Mouse (Mus musculus) forebrain, embryonic 14.5 days (tissue): ENCODE results near the gene Ggcx. TPM values are rescaled to one million over a fixed set of nuclear protein-coding genes. Genes with fewer than 3 reads are reported as not detected.
A peak's percentile ranks its signal among the peaks of the same experiment; 100 is the strongest.

Experiments used
- ATAC-seq: fragments of 200-750 bp; cut with Nextera tagmentation; 2 replicates; pipeline ENCODE4 v1.8.0; 2017; ENCODE audit warnings: mild to moderate bottlenecking, moderate library complexity
- DNase-seq: peaks from one replicate; pipeline ENCODE4 v3.0.0-alpha.2; 2015; ENCODE audit warnings: low spot score
- H3K27ac ChIP-seq: fragments of 300-500 bp; sonication (generic); 2 replicates; pipeline ENCODE4 v1.5.1; 2014; ENCODE audit warnings: low read depth, mild to moderate bottlenecking, control low read depth, low read length, moderate library complexity
- H3K27me3 ChIP-seq: fragments of 300-500 bp; sonication (generic); replicated peaks from 2 replicates; pipeline ENCODE4 v1.6.1; 2014; ENCODE audit warnings: low read length, control low read depth, mixed read lengths; ENCODE audit not compliant: control insufficient read depth, insufficient read depth
- H3K36me3 ChIP-seq: fragments of 300-500 bp; sonication (generic); 2 replicates; pipeline ENCODE4 v1.6.1; 2014; ENCODE audit warnings: low read length, control low read depth; ENCODE audit not compliant: control insufficient read depth, insufficient read depth
- H3K4me1 ChIP-seq: fragments of 300-500 bp; sonication (generic); 2 replicates; pipeline ENCODE4 v1.6.1; 2014; ENCODE audit warnings: antibody characterized with exemption, low read length, control low read depth; ENCODE audit not compliant: control insufficient read depth, insufficient read depth
- H3K4me2 ChIP-seq: fragments of 300-500 bp; sonication (generic); 2 replicates; pipeline ENCODE4 v1.6.1; 2014; ENCODE audit warnings: mild to moderate bottlenecking, control low read depth, low read length
- H3K4me3 ChIP-seq: fragments of 300-500 bp; sonication (generic); 2 replicates; pipeline ENCODE4 v1.5.1; 2014; ENCODE audit warnings: low read depth, low read length, control low read depth
- H3K9ac ChIP-seq: fragments of 300-500 bp; sonication (generic); 2 replicates; pipeline ENCODE4 v1.6.1; 2014; ENCODE audit warnings: mild to moderate bottlenecking, low read length, control low read depth, moderate library complexity
- H3K9me3 ChIP-seq: fragments of 300-500 bp; sonication (generic); replicated peaks from 2 replicates; pipeline ENCODE4 v1.6.1; 2016; ENCODE audit warnings: low read length, control low read depth, mixed read lengths; ENCODE audit not compliant: control insufficient read depth
- WGBS: fragments of 180-500 bp; shearing (Covaris S2); extraction: QIAGEN DNeasy Blood & Tissue Kit; methylation state at CpG from one replicate; pipeline ENCODE4 v1.1.7; 2014; 5-methylcytosine and 5-hydroxymethylcytosine counted together
- polyA plus RNA-seq: library from polyadenylated mRNA; unstranded; fragments of >200 nt; fragmentation: Nextera tagmentation; extraction: Ambion mirVana; gene quantifications from 2 replicates; pipeline ENCODE4 v1.2.1, GENCODE M21; 2014

Ggcx gene
- polyA plus RNA-seq, 1 experiment from 2014 or later, result 4.3 TPM

GRCm38 (mm10) chr6:72429061-72429842 lies 15.1 kb downstream of the Ggcx start:
- no peak for DNase-seq
- H3K27ac ChIP-seq, result no peak overlapping the region
- H3K4me3 ChIP-seq, result no peak overlapping the region
- no peaks in the 10 kb centered on the region for H3K27me3 ChIP-seq
- WGBS, result 89% methylated on average over 21 of the region's 21 CpGs
- no peaks in the 10 kb centered on the region for H3K9me3 ChIP-seq
- H3K36me3 ChIP-seq, result peaks cover 85% of the 10 kb centered on the region
- ATAC-seq, result no peak
- H3K9ac ChIP-seq, result no peak overlapping the region
- H3K4me2 ChIP-seq, result no peak overlapping the region
- H3K4me1 ChIP-seq, result no peaks in the 10 kb centered on the region

- WGBS, result 32% methylated on average over 5 of the region's 5 CpGs
These were observed 17.1 kb downstream of the Ggcx start for GRCm38 (mm10) chr6:72430989-72431921.

GRCm38 (mm10) chr6:72432153-72432552 lies 18.0 kb downstream of the Ggcx start:
- Histone ChIP-seq H3K4me2 (no peak overlapping the region), H3K27me3 (no peaks in the 10 kb centered on the region), H3K36me3 (peaks cover 88% of the 10 kb centered on the region), H3K27ac (no peak overlapping the region), H3K9ac (no peak overlapping the region), H3K9me3 (no peaks in the 10 kb centered on the region), H3K4me1 (peaks cover 5% of the 10 kb centered on the region), H3K4me3 (no peak overlapping the region)
- 77% methylated on average over 2 of the region's 2 CpGs for WGBS
- DNase-seq (no peak), ATAC-seq (no peak)

More at GRCm38 (mm10) chr6:72430989-72431921, 17.1 kb downstream of the Ggcx start:
- no peak overlapping the region for H3K9ac ChIP-seq
- H3K4me3 ChIP-seq, result no peak overlapping the region
- no peak overlapping the region for H3K27ac ChIP-seq
- DNase-seq (peak; percentile 49), ATAC-seq (no peak)
- H3K36me3 ChIP-seq, result peaks cover 85% of the 10 kb centered on the region
- no peaks in the 10 kb centered on the region for H3K27me3 ChIP-seq
- no peaks in the 10 kb centered on the region for H3K9me3 ChIP-seq
- H3K4me1 ChIP-seq, result no peaks in the 10 kb centered on the region
- no peak overlapping the region for H3K4me2 ChIP-seq

DNA sequence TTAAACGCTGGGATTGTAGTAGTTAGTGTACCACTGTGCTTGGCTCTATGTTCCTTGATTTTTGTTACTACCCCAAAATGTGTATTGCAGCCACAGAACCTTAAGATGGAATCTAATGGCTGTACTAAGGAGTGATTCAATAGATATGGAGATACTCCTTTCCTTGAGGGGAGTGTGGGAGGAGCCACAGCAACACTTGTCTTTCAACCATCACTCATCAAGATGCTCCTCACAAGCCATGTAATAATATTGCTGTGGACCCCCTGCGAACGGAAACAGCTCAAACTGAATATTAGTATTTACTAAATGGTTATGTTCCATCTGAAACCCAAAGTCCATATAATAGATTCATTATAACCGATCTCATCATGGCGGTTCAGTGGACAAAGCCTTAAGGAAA lies 24.1 kb downstream of the Ggcx start:
- ATAC-seq (no peak), DNase-seq (no peak)
- no peak overlapping the region for H3K27ac ChIP-seq
- peaks cover 42% of the 10 kb centered on the region for H3K36me3 ChIP-seq
- 3% methylated on average over 5 of the region's 5 CpGs for WGBS
- H3K4me2 ChIP-seq, result peak overlapping the region; percentile 88
- H3K9me3 ChIP-seq, result no peaks in the 10 kb centered on the region
- H3K9ac ChIP-seq, result peak overlapping the region; percentile 100
- H3K4me3 ChIP-seq, result peak overlapping the region; percentile 99
- peaks cover 19% of the 10 kb centered on the region for H3K4me1 ChIP-seq
- no peaks in the 10 kb centered on the region for H3K27me3 ChIP-seq

DNA sequence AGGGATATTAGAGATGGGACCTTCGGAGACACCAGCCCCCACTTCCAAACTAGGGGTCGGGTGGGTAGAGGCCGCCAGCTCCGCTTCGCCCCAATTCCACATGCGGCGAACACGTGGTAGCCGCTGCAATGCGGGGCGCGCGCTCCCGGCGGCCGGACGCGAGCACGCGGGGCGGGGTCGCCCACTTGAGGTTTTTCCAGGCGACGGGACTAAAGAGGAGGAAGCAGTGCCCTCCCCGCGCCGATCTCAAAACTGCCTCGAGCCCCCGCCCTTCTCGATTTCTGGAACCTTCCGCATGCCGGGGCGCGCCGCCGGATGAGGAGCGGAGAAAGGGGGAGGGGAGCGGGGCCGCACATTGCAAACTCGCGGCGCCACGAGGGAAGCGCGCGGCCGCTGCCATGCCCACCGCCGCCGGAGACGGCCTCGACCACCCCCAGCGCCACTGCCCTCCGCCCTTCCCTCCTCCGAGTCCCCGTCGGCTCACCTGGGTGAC lies 24.8 kb downstream of the Ggcx start:
- Histone ChIP-seq H3K4me3 (peak overlapping the region; percentile 99), H3K36me3 (peaks cover 35% of the 10 kb centered on the region), H3K4me2 (peak overlapping the region; percentile 88), H3K9ac (peak overlapping the region; percentile 100), H3K4me1 (peaks cover 19% of the 10 kb centered on the region), H3K27me3 (no peaks in the 10 kb centered on the region), H3K27ac (peak overlapping the region; percentile 99), H3K9me3 (no peaks in the 10 kb centered on the region)
- under 1% methylated on average over 54 of the region's 57 CpGs for WGBS
- DNase-seq (peak; percentile 88), ATAC-seq (peak; percentile 40)

- Histone ChIP-seq H3K36me3 (peaks cover 30% of the 10 kb centered on the region), H3K9me3 (no peaks in the 10 kb centered on the region), H3K4me1 (peaks cover 19% of the 10 kb centered on the region), H3K27ac (peak within 1 kb of the TSS; percentile 99), H3K4me3 (peak within 1 kb of the TSS; percentile 99), H3K27me3 (no peaks in the 10 kb centered on the region), H3K4me2 (peak within 1 kb of the TSS; percentile 88), H3K9ac (peak within 1 kb of the TSS; percentile 100)
- ATAC-seq (peak; percentile 91), DNase-seq (peak; percentile 97)
- under 1% methylated on average over 75 of the region's 77 CpGs for WGBS
These were observed 25.5 kb downstream of the Ggcx start, which contains the start of gene Mat2a for GRCm38 (mm10) chr6:72439355-72440185. Gene Mat2a (minus strand): TSS chr6:72439558.

DNA sequence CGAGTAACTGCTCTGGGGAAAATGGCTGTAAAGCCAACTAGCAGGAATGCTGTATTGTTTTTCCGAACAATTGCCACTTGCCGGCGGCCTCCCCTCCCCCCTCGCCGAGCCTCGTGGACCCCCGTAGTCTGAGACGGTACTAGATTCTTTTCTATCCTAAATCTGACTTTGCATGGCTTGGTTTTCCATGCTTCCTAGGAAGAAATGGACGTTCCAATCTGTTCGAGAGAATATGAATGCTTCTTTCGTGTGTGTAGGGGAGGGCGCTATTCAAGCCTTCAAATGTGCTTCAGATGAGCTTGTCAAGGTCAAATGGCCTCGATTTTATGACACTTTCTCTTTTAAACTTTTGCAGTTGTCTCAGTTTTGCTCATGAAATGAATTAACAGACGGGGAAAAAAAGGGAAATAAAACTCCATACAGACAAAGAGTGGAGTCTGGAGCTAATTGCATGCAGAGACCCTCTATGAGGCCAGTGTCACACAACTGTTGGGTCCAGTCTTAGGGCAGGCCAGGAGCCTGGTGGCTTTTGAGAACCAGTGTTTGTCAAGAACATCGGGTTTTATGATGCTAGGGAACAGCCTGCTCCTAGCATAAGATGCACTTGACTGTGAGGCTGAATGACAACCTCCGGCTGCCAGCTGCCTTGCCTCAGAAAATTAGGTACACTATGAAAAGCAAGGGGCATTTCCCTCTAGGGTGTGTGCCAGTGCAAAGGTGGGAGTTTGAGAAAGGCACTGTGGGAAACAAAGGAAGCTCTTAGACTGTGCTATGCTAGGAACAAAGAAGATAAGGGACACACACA lies 26.3 kb downstream of the Ggcx start:
- DNase-seq (peak; percentile 61), ATAC-seq (no peak)
- Histone ChIP-seq H3K4me3 (peak overlapping the region; percentile 99), H3K4me1 (peaks cover 19% of the 10 kb centered on the region), H3K4me2 (peak overlapping the region; percentile 88), H3K9me3 (no peaks in the 10 kb centered on the region), H3K27me3 (no peaks in the 10 kb centered on the region), H3K9ac (peak overlapping the region; percentile 100), H3K27ac (peak overlapping the region; percentile 99), H3K36me3 (peaks cover 22% of the 10 kb centered on the region)
- WGBS, result 7% methylated on average over 17 of the region's 17 CpGs
